Mouse (Mus musculus) thymus, adult 2 months (tissue): Measurements from ENCODE around the gene Ccdc181. TPM values are rescaled to one million over a fixed set of nuclear protein-coding genes. Genes with fewer than 3 reads are reported as not detected.

Source experiments
- DNase-seq: peaks from one replicate; pipeline ENCODE4 v3.0.0; 2021
- H3K27ac ChIP-seq: fragments of 200-500 bp; 2 replicates; pipeline ENCODE4 v1.5.1; 2012; ENCODE audit warnings: low read length, control low read depth; ENCODE audit not compliant: control insufficient read depth, insufficient read depth
- H3K27me3 ChIP-seq: fragments of 200-500 bp; 2 replicates; pipeline ENCODE4 v1.6.1; 2012; ENCODE audit warnings: mild to moderate bottlenecking, low read length, moderate library complexity, mixed read lengths; ENCODE audit not compliant: control insufficient read depth, insufficient read depth
- H3K36me3 ChIP-seq: fragments of 200-500 bp; 2 replicates; pipeline ENCODE4 v1.6.1; 2012; ENCODE audit warnings: mild to moderate bottlenecking, low read length, moderate library complexity; ENCODE audit not compliant: control insufficient read depth, insufficient read depth
- H3K4me1 ChIP-seq: fragments of 200-500 bp; replicated peaks from 2 replicates; pipeline ENCODE4 v1.6.1; 2012; ENCODE audit warnings: low read length; ENCODE audit not compliant: control insufficient read depth, insufficient read depth
- H3K4me3 ChIP-seq: fragments of 200-500 bp; 2 replicates; pipeline ENCODE4 v1.5.1; 2012; ENCODE audit warnings: mild to moderate bottlenecking, low read length, control low read depth, moderate library complexity; ENCODE audit not compliant: control insufficient read depth, insufficient read depth
- CTCF ChIP-seq: fragments of 200-500 bp; IDR thresholded peaks from 2 replicates; pipeline ENCODE4 v1.5.1; 2012; ENCODE audit warnings: mild to moderate bottlenecking, control low read depth, low read length, moderate library complexity, borderline replicate concordance; ENCODE audit not compliant: control insufficient read depth, poor library complexity, insufficient read depth; ENCODE audit errors: extremely low read depth
- POLR2A ChIP-seq: fragments of 200-500 bp; IDR thresholded peaks from 2 replicates; pipeline ENCODE4 v1.6.1; 2012; ENCODE audit warnings: mild to moderate bottlenecking, low read length, control low read depth, moderate library complexity; ENCODE audit not compliant: control insufficient read depth, poor library complexity, insufficient read depth; ENCODE audit errors: extremely low read depth
- WGBS: fragments of 180-500 bp; shearing (Covaris S2); methylation state at CpG from one replicate; pipeline ENCODE4 v1.1.7; 2018; 5-methylcytosine and 5-hydroxymethylcytosine counted together
- polyA plus RNA-seq: library from polyadenylated mRNA; depleted of rRNA; stranded (reverse); fragments of >200 nt; gene quantifications from 2 replicates; pipeline ENCODE4 v1.2.3, GENCODE M21; 2012; rRNA removed

Gene Ccdc181
- polyA plus RNA-seq, 1 experiment: 2.7 TPM

- 95% methylated on average over 4 of the region's 4 CpGs for WGBS
- Histone ChIP-seq H3K27ac (no peak overlapping the region), H3K4me3 (no peak overlapping the region), H3K36me3 (no peaks in the 10 kb centered on the region), H3K4me1 (no peaks in the 10 kb centered on the region), H3K27me3 (no peaks in the 10 kb centered on the region)
- TF ChIP-seq CTCF (no peak), POLR2A (no peak)
- no peak for DNase-seq
Observed at GRCm38 (mm10) chr1:164324221-164324620, 48.8 kb downstream of the Ccdc181 start.

- no peaks in the 10 kb centered on the region for H3K4me1 ChIP-seq
- H3K4me3 ChIP-seq: no peak overlapping the region
- no peaks in the 10 kb centered on the region for H3K27me3 ChIP-seq
- 92% methylated on average over 2 of the region's 2 CpGs for WGBS
- H3K27ac ChIP-seq: no peak overlapping the region
- DNase-seq: no peak
- TF ChIP-seq POLR2A: no peak
- TF ChIP-seq CTCF: no peak
- no peaks in the 10 kb centered on the region for H3K36me3 ChIP-seq
Observed at GRCm38 (mm10) chr1:164324878-164325277, 49.5 kb downstream of the Ccdc181 start.

GRCm38 (mm10) chr1:164326600-164327155, 51.3 kb downstream of the Ccdc181 start:
- 97% methylated on average over 6 of the region's 6 CpGs for WGBS
- Histone ChIP-seq H3K36me3 (no peaks in the 10 kb centered on the region), H3K4me1 (no peaks in the 10 kb centered on the region), H3K27me3 (no peaks in the 10 kb centered on the region), H3K27ac (no peak overlapping the region), H3K4me3 (no peak overlapping the region)
- TF ChIP-seq CTCF: no peak
- no peak for TF ChIP-seq POLR2A
- DNase-seq: no peak

- no peak overlapping the region for H3K27ac ChIP-seq
- no peak for DNase-seq
- no peaks in the 10 kb centered on the region for H3K27me3 ChIP-seq
- TF ChIP-seq POLR2A (no peak), CTCF (no peak)
- 94% methylated on average over 7 of the region's 7 CpGs for WGBS
- H3K4me3 ChIP-seq: no peak overlapping the region
- no peaks in the 10 kb centered on the region for H3K36me3 ChIP-seq
- H3K4me1 ChIP-seq: no peaks in the 10 kb centered on the region
Observed at GRCm38 (mm10) chr1:164327764-164328163, 52.4 kb downstream of the Ccdc181 start.

GRCm38 (mm10) chr1:164332559-164332958, 57.2 kb downstream of the Ccdc181 start:
- WGBS: 96% methylated on average over 11 of the region's 11 CpGs
- no peak for TF ChIP-seq CTCF
- no peak for TF ChIP-seq POLR2A
- DNase-seq: no peak
- H3K4me3 ChIP-seq: no peak overlapping the region
- H3K27ac ChIP-seq: no peak overlapping the region
- H3K27me3 ChIP-seq: no peaks in the 10 kb centered on the region
- no peaks in the 10 kb centered on the region for H3K4me1 ChIP-seq
- no peaks in the 10 kb centered on the region for H3K36me3 ChIP-seq

- TF ChIP-seq POLR2A: no peak
- no peak for TF ChIP-seq CTCF
- H3K27me3 ChIP-seq: no peaks in the 10 kb centered on the region
- DNase-seq: no peak
- no peak overlapping the region for H3K4me3 ChIP-seq
- H3K27ac ChIP-seq: no peak overlapping the region
- WGBS: 98% methylated on average over 3 of the region's 3 CpGs
- no peaks in the 10 kb centered on the region for H3K36me3 ChIP-seq
- H3K4me1 ChIP-seq: no peaks in the 10 kb centered on the region
Observed at GRCm38 (mm10) chr1:164335435-164335834, 60.0 kb downstream of the Ccdc181 start.

GRCm38 (mm10) chr1:164335846-164336245, 60.5 kb downstream of the Ccdc181 start:
- Histone ChIP-seq H3K27ac (no peak overlapping the region), H3K36me3 (no peaks in the 10 kb centered on the region), H3K4me1 (no peaks in the 10 kb centered on the region), H3K4me3 (no peak overlapping the region), H3K27me3 (no peaks in the 10 kb centered on the region)
- WGBS: 97% methylated on average over 4 of the region's 4 CpGs
- TF ChIP-seq CTCF: no peak
- no peak for TF ChIP-seq POLR2A
- DNase-seq: no peak

Other genes starting within 250 kb of the Ccdc181 start
- gene Sele, start 227.4 kb upstream of the Ccdc181 start, polyA plus RNA-seq: 0.13 and 0.18 TPM in 2 replicates
- 66.6 and 68.0 TPM in 2 replicates for gene Sell, start 213.6 kb upstream of the Ccdc181 start, polyA plus RNA-seq
- gene Selp, start 160.3 kb upstream of the Ccdc181 start, polyA plus RNA-seq: 1.3 and 2.8 TPM in 2 replicates
- gene F5, start 123.7 kb upstream of the Ccdc181 start, polyA plus RNA-seq: 0.56 and 0.78 TPM in 2 replicates
- gene Slc19a2, start 26.5 kb upstream of the Ccdc181 start, polyA plus RNA-seq: 8.2 and 10.8 TPM in 2 replicates
- 10.1 and 10.7 TPM in 2 replicates for gene Nme7, start 28.5 kb downstream of the Ccdc181 start, polyA plus RNA-seq
- gene Blzf1, start 31.9 kb downstream of the Ccdc181 start, polyA plus RNA-seq: 3.4 and 3.6 TPM in 2 replicates
- gene Atp1b1, start 182.8 kb downstream of the Ccdc181 start, polyA plus RNA-seq: 56.5 and 59.4 TPM in 2 replicates